Mouse (Mus musculus): ENCODE measurements around the gene Gphb5. TPM values are rescaled to one million over a fixed set of nuclear protein-coding genes. Genes with fewer than 3 reads are reported as not detected.

The Gphb5 gene
- 0.10 and 0.33 TPM in 2 replicates for polyA plus RNA-seq (2014; fragmentation: Nextera tagmentation; extraction: Ambion mirVana)

- WGBS: 79% methylated on average over 4 of the region's 4 CpGs
- Histone ChIP-seq H3K9me3 (ENCODE audit: control insufficient read depth, low read length) (no peaks in the 10 kb centered on the region), H3K9ac (ENCODE audit: low read depth, low read length) (no peak within 1 kb of the TSS), H3K4me1 (ENCODE audit: control insufficient read depth, insufficient read depth, low read length) (no peaks in the 10 kb centered on the region), H3K27ac (replicated peaks; ENCODE audit: low read depth, low read length) (no peak within 1 kb of the TSS), H3K4me3 (ENCODE audit: low read depth, low read length) (no peak within 1 kb of the TSS), H3K36me3 (ENCODE audit: control insufficient read depth, insufficient read depth, low read length) (no peaks in the 10 kb centered on the region), H3K4me2 (ENCODE audit: low read depth, low read length) (no peak within 1 kb of the TSS), H3K27me3 (replicated peaks; ENCODE audit: control insufficient read depth, insufficient read depth, low read length) (no peaks in the 10 kb centered on the region)
- no peak for ATAC-seq (ENCODE audit: low read depth)
- DNase-seq (ENCODE audit: low spot score): no peak
These were observed at the start of gene Gphb5 for GRCm38 (mm10) chr12:75416681-75417080. Gene Gphb5 (minus strand): TSS chr12:75416781.

GRCm38 (mm10) chr12:75466206-75466605, 49.6 kb upstream of the Gphb5 start:
- H3K4me1 ChIP-seq (ENCODE audit: control insufficient read depth, insufficient read depth, low read length): no peaks in the 10 kb centered on the region
- no peak overlapping the region for H3K9ac ChIP-seq (ENCODE audit: low read depth, low read length)
- no peak overlapping the region for H3K27ac ChIP-seq (replicated peaks; ENCODE audit: low read depth, low read length)
- H3K4me2 ChIP-seq (ENCODE audit: low read depth, low read length): no peak overlapping the region
- H3K36me3 ChIP-seq (ENCODE audit: control insufficient read depth, insufficient read depth, low read length): peaks cover 43% of the 10 kb centered on the region
- H3K9me3 ChIP-seq (ENCODE audit: control insufficient read depth, low read length): no peaks in the 10 kb centered on the region
- no peak for DNase-seq (ENCODE audit: low spot score)
- H3K4me3 ChIP-seq (ENCODE audit: low read depth, low read length): no peak overlapping the region
- 88% methylated on average over 7 of the region's 7 CpGs for WGBS
- ATAC-seq (ENCODE audit: low read depth): no peak
- H3K27me3 ChIP-seq (replicated peaks; ENCODE audit: control insufficient read depth, insufficient read depth, low read length): no peaks in the 10 kb centered on the region

- no peak overlapping the region for H3K27ac ChIP-seq (replicated peaks; ENCODE audit: low read depth, low read length)
- H3K4me2 ChIP-seq (ENCODE audit: low read depth, low read length): no peak overlapping the region
- 66% methylated on average over 9 of the region's 9 CpGs for WGBS
- no peaks in the 10 kb centered on the region for H3K27me3 ChIP-seq (replicated peaks; ENCODE audit: control insufficient read depth, insufficient read depth, low read length)
- H3K9me3 ChIP-seq (ENCODE audit: control insufficient read depth, low read length): no peaks in the 10 kb centered on the region
- DNase-seq (ENCODE audit: low spot score): peak; percentile 52
- H3K9ac ChIP-seq (ENCODE audit: low read depth, low read length): no peak overlapping the region
- no peak for ATAC-seq (ENCODE audit: low read depth)
- no peak overlapping the region for H3K4me3 ChIP-seq (ENCODE audit: low read depth, low read length)
- H3K4me1 ChIP-seq (ENCODE audit: control insufficient read depth, insufficient read depth, low read length): no peaks in the 10 kb centered on the region
- peaks cover 57% of the 10 kb centered on the region for H3K36me3 ChIP-seq (ENCODE audit: control insufficient read depth, insufficient read depth, low read length)
These were observed 47.6 kb upstream of the Gphb5 start for GRCm38 (mm10) chr12:75464016-75464769.

GRCm38 (mm10) chr12:75460561-75460960, 44.0 kb upstream of the Gphb5 start:
- peaks cover 72% of the 10 kb centered on the region for H3K36me3 ChIP-seq (ENCODE audit: control insufficient read depth, insufficient read depth, low read length)

GRCm38 (mm10) chr12:75459656-75460055, 43.1 kb upstream of the Gphb5 start:
- no peak overlapping the region for H3K4me3 ChIP-seq (ENCODE audit: low read depth, low read length)
- ATAC-seq (ENCODE audit: low read depth): no peak
- WGBS: 91% methylated on average over 5 of the region's 5 CpGs

More at GRCm38 (mm10) chr12:75460561-75460960, 44.0 kb upstream of the Gphb5 start:
- H3K9me3 ChIP-seq (ENCODE audit: control insufficient read depth, low read length): no peaks in the 10 kb centered on the region
- H3K9ac ChIP-seq (ENCODE audit: low read depth, low read length): no peak overlapping the region
- ATAC-seq (ENCODE audit: low read depth): no peak
- no peaks in the 10 kb centered on the region for H3K4me1 ChIP-seq (ENCODE audit: control insufficient read depth, insufficient read depth, low read length)
- H3K27me3 ChIP-seq (replicated peaks; ENCODE audit: control insufficient read depth, insufficient read depth, low read length): no peaks in the 10 kb centered on the region
- H3K4me2 ChIP-seq (ENCODE audit: low read depth, low read length): no peak overlapping the region
- H3K27ac ChIP-seq (replicated peaks; ENCODE audit: low read depth, low read length): no peak overlapping the region
- 88% methylated on average over 5 of the region's 5 CpGs for WGBS
- DNase-seq (ENCODE audit: low spot score): no peak
- no peak overlapping the region for H3K4me3 ChIP-seq (ENCODE audit: low read depth, low read length)

GRCm38 (mm10) chr12:75453441-75453840, 36.9 kb upstream of the Gphb5 start:
- Histone ChIP-seq H3K4me1 (ENCODE audit: control insufficient read depth, insufficient read depth, low read length) (no peaks in the 10 kb centered on the region), H3K27ac (replicated peaks; ENCODE audit: low read depth, low read length) (no peak overlapping the region), H3K4me3 (ENCODE audit: low read depth, low read length) (no peak overlapping the region), H3K27me3 (replicated peaks; ENCODE audit: control insufficient read depth, insufficient read depth, low read length) (no peaks in the 10 kb centered on the region), H3K9ac (ENCODE audit: low read depth, low read length) (no peak overlapping the region), H3K4me2 (ENCODE audit: low read depth, low read length) (no peak overlapping the region), H3K36me3 (ENCODE audit: control insufficient read depth, insufficient read depth, low read length) (peaks cover 48% of the 10 kb centered on the region), H3K9me3 (ENCODE audit: control insufficient read depth, low read length) (no peaks in the 10 kb centered on the region)
- ATAC-seq (ENCODE audit: low read depth) (no peak), DNase-seq (ENCODE audit: low spot score) (no peak)
- WGBS: 96% methylated on average over 6 of the region's 6 CpGs

More at GRCm38 (mm10) chr12:75459656-75460055, 43.1 kb upstream of the Gphb5 start:
- Histone ChIP-seq H3K27ac (replicated peaks; ENCODE audit: low read depth, low read length) (no peak overlapping the region), H3K4me2 (ENCODE audit: low read depth, low read length) (no peak overlapping the region), H3K9ac (ENCODE audit: low read depth, low read length) (no peak overlapping the region), H3K4me1 (ENCODE audit: control insufficient read depth, insufficient read depth, low read length) (no peaks in the 10 kb centered on the region), H3K9me3 (ENCODE audit: control insufficient read depth, low read length) (no peaks in the 10 kb centered on the region), H3K36me3 (ENCODE audit: control insufficient read depth, insufficient read depth, low read length) (peaks cover 64% of the 10 kb centered on the region), H3K27me3 (replicated peaks; ENCODE audit: control insufficient read depth, insufficient read depth, low read length) (no peaks in the 10 kb centered on the region)
- no peak for DNase-seq (ENCODE audit: low spot score)

GRCm38 (mm10) chr12:75453027-75453426, 36.4 kb upstream of the Gphb5 start:
- no peak for ATAC-seq (ENCODE audit: low read depth)
- 89% methylated on average over 4 of the region's 4 CpGs for WGBS
- Histone ChIP-seq H3K27ac (replicated peaks; ENCODE audit: low read depth, low read length) (no peak overlapping the region), H3K36me3 (ENCODE audit: control insufficient read depth, insufficient read depth, low read length) (peaks cover 44% of the 10 kb centered on the region), H3K27me3 (replicated peaks; ENCODE audit: control insufficient read depth, insufficient read depth, low read length) (no peaks in the 10 kb centered on the region), H3K9ac (ENCODE audit: low read depth, low read length) (no peak overlapping the region), H3K4me2 (ENCODE audit: low read depth, low read length) (no peak overlapping the region), H3K4me1 (ENCODE audit: control insufficient read depth, insufficient read depth, low read length) (no peaks in the 10 kb centered on the region), H3K9me3 (ENCODE audit: control insufficient read depth, low read length) (no peaks in the 10 kb centered on the region), H3K4me3 (ENCODE audit: low read depth, low read length) (no peak overlapping the region)
- DNase-seq (ENCODE audit: low spot score): no peak

- H3K27ac ChIP-seq (replicated peaks; ENCODE audit: low read depth, low read length): no peak overlapping the region
- H3K9me3 ChIP-seq (ENCODE audit: control insufficient read depth, low read length): no peaks in the 10 kb centered on the region
- H3K4me3 ChIP-seq (ENCODE audit: low read depth, low read length): no peak overlapping the region
- no peak overlapping the region for H3K4me2 ChIP-seq (ENCODE audit: low read depth, low read length)
- no peaks in the 10 kb centered on the region for H3K4me1 ChIP-seq (ENCODE audit: control insufficient read depth, insufficient read depth, low read length)
- H3K9ac ChIP-seq (ENCODE audit: low read depth, low read length): no peak overlapping the region
- no peak for ATAC-seq (ENCODE audit: low read depth)
- H3K36me3 ChIP-seq (ENCODE audit: control insufficient read depth, insufficient read depth, low read length): peaks cover 31% of the 10 kb centered on the region
- H3K27me3 ChIP-seq (replicated peaks; ENCODE audit: control insufficient read depth, insufficient read depth, low read length): no peaks in the 10 kb centered on the region
- DNase-seq (ENCODE audit: low spot score): no peak
- WGBS: 92% methylated on average over 8 of the region's 8 CpGs
These were observed 34.0 kb upstream of the Gphb5 start for GRCm38 (mm10) chr12:75450592-75450991.

- Histone ChIP-seq H3K9me3 (ENCODE audit: control insufficient read depth, low read length) (no peaks in the 10 kb centered on the region), H3K27ac (replicated peaks; ENCODE audit: low read depth, low read length) (no peak overlapping the region), H3K4me3 (ENCODE audit: low read depth, low read length) (no peak overlapping the region), H3K27me3 (replicated peaks; ENCODE audit: control insufficient read depth, insufficient read depth, low read length) (no peaks in the 10 kb centered on the region), H3K4me1 (ENCODE audit: control insufficient read depth, insufficient read depth, low read length) (no peaks in the 10 kb centered on the region), H3K4me2 (ENCODE audit: low read depth, low read length) (no peak overlapping the region), H3K9ac (ENCODE audit: low read depth, low read length) (no peak overlapping the region), H3K36me3 (ENCODE audit: control insufficient read depth, insufficient read depth, low read length) (peaks cover 31% of the 10 kb centered on the region)
- 81% methylated on average over 14 of the region's 14 CpGs for WGBS
- ATAC-seq (ENCODE audit: low read depth) (no peak), DNase-seq (ENCODE audit: low spot score) (peak; percentile 27)
These were observed 33.4 kb upstream of the Gphb5 start for GRCm38 (mm10) chr12:75450011-75450410.

All from embryonic facial prominence, embryonic 14.5 days (tissue).